ENCODE assay signal across 8 mouse cellular contexts in the genomic region with DNA sequence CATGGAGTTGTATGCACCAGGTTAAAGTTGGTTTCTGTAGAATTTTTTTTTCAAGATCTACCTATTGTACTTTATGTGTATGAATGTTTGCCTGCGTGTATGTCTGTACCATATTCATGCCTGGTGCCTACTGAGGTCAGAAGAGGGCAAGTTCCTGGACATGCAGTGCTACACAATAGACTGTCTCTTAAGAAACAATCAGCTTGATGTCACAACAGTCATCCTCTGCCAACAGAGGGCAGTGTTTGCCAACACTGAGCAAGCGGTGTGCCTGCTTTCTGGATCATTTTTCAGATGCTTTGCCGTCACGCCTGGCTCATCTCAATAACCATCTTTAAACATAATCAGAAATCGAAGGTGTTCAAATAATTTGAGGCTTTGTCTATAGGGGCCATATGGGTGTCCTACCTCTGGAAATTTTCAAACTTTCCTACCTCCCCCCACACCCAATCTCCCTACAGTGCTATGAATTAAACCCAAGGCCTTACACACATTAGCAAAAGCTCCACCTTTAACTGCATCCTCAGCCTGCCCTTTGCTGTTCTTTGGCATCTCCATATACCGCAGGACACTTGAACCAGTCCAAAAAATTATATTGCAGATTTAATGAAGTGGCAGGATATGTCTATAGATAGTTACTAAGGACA. TPM values are rescaled to one million over a fixed set of nuclear protein-coding genes. Genes with fewer than 3 reads are reported as not detected.
DNase-seq lines count a peak whose midpoint lies in the region; ATAC-seq and TF ChIP-seq lines count a peak whose summit lies in the region.

No protein-coding gene starts in this region.

- no peak for TF ChIP-seq EP300 in stomach, postnatal 0 days (optimal IDR thresholded peaks at IDR 0.05)

- no peak overlapping the region for H3K27ac ChIP-seq in kidney, embryonic 15.5 days
- H3K27ac ChIP-seq in limb, embryonic 13.5 days: no peak overlapping the region
- H3K27ac ChIP-seq in stomach, postnatal 0 days (replicated peaks): no peak overlapping the region

- no peaks in the 10 kb centered on the region for H3K4me1 ChIP-seq in kidney, embryonic 15.5 days
- H3K4me1 ChIP-seq in limb, embryonic 13.5 days: no peaks in the 10 kb centered on the region
- H3K4me1 ChIP-seq in stomach, postnatal 0 days (replicated peaks; ENCODE audit: control insufficient read depth, insufficient read depth): no peaks in the 10 kb centered on the region

- peak; percentile 90 for TF ChIP-seq CTCF in stomach, postnatal 0 days (IDR thresholded peaks at IDR 0.05; ENCODE audit: low read depth)

- no peak overlapping the region for H3K4me2 ChIP-seq in kidney, embryonic 15.5 days
- no peak overlapping the region for H3K4me2 ChIP-seq in limb, embryonic 13.5 days (replicated peaks)
- H3K4me2 ChIP-seq in stomach, postnatal 0 days (replicated peaks; ENCODE audit: low read depth): no peak overlapping the region

- WGBS in kidney, embryonic 15.5 days: 54% methylated on average over 6 of the region's 6 CpGs
- 67% methylated on average over 6 of the region's 6 CpGs for WGBS in limb, embryonic 13.5 days
- WGBS in stomach, postnatal 0 days: 52% methylated on average over 6 of the region's 6 CpGs

- DNase-seq in 416B (ENCODE audit: low read depth): peak; percentile 78
- peak; percentile 77 for DNase-seq in adrenal gland, adult 2 months
- peak; percentile 50 for DNase-seq in embryo, embryonic 11.5 days (ENCODE audit: low read depth, low spot score)
- peak; percentile 23 to 61 for DNase-seq in heart, adult 9 months (ENCODE audit: low spot score in 2 of 2)
- peak; percentile 82 for DNase-seq in stomach, postnatal 0 days (ENCODE audit: low spot score)

- peaks cover 38% of the 10 kb centered on the region for H3K36me3 ChIP-seq in kidney, embryonic 15.5 days
- peaks cover 35% of the 10 kb centered on the region for H3K36me3 ChIP-seq in limb, embryonic 13.5 days
- H3K36me3 ChIP-seq in stomach, postnatal 0 days (ENCODE audit: control insufficient read depth, insufficient read depth, low read length): 0 out of 2 replicates have a peak, but pooled peaks cover 2% of the 10 kb centered on the region

- H3K4me3 ChIP-seq in kidney, embryonic 15.5 days (replicated peaks): no peak overlapping the region
- no peak overlapping the region for H3K4me3 ChIP-seq in limb, embryonic 13.5 days
- no peak overlapping the region for H3K4me3 ChIP-seq in stomach, postnatal 0 days (ENCODE audit: low read depth, low read length)

- no peaks in the 10 kb centered on the region for H3K9me3 ChIP-seq in kidney, embryonic 15.5 days (replicated peaks)
- no peaks in the 10 kb centered on the region for H3K9me3 ChIP-seq in limb, embryonic 13.5 days
- H3K9me3 ChIP-seq in stomach, postnatal 0 days (ENCODE audit: control insufficient read depth, low read length): no peaks in the 10 kb centered on the region

- H3K9ac ChIP-seq in kidney, embryonic 15.5 days: no peak overlapping the region
- no peak overlapping the region for H3K9ac ChIP-seq in limb, embryonic 13.5 days
- H3K9ac ChIP-seq in stomach, postnatal 0 days (ENCODE audit: low read length): no peak overlapping the region

- no peaks in the 10 kb centered on the region for H3K27me3 ChIP-seq in kidney, embryonic 15.5 days
- no peaks in the 10 kb centered on the region for H3K27me3 ChIP-seq in limb, embryonic 13.5 days
- H3K27me3 ChIP-seq in stomach, postnatal 0 days (ENCODE audit: control insufficient read depth, insufficient read depth, low read length): no peaks in the 10 kb centered on the region

- peak; percentile 58 for ATAC-seq in kidney, embryonic 15.5 days (replicated peaks; ENCODE audit: low FRiP score)
- ATAC-seq in limb, embryonic 13.5 days (ENCODE audit: low FRiP score, low read depth): peak; percentile 36; the same call in 1 of the 2 replicates
- ATAC-seq in monocyte, adult 5-6 weeks (replicated peaks; ENCODE audit: insufficient number of reproducible peaks, low FRiP score, low TSS enrichment, poor library complexity, severe bottlenecking): 0 out of 2 replicates have a peak, but pooled peaks have one; percentile 43
- ATAC-seq in stomach, postnatal 0 days (ENCODE audit: low FRiP score, low TSS enrichment): 0 out of 2 replicates have a peak, but pooled peaks have one; percentile 20

RNA-seq across cellular contexts. Expression of a gene that starts 25.0 kb away (rescaled TPM):
- 10 to 100 TPM; 15.5 to 25.5 TPM for total RNA-seq in adrenal gland, adult 2 months (2021)
- 23.7 and 35.0 TPM in 2 replicates for polyA plus RNA-seq in adrenal gland, adult 2 months (2012; rRNA removed)
- 7.9 and 9.1 TPM in 2 replicates for polyA plus RNA-seq in kidney, embryonic 15.5 days (2015; fragmentation: Nextera tagmentation; extraction: Ambion mirVana)
- polyA plus RNA-seq in limb, embryonic 13.5 days (2015; fragmentation: Nextera tagmentation; extraction: Ambion mirVana): 3.7 and 4.0 TPM in 2 replicates
- not detected in 3 replicates for total RNA-seq in monocyte, adult 5-6 weeks (2017)
- polyA plus RNA-seq in stomach, postnatal 0 days (2015; fragmentation: Nextera tagmentation; extraction: Ambion mirVana): 18.4 and 23.3 TPM in 2 replicates

RNA-seq across cellular contexts. Expression of a gene that starts 27.4 kb away (rescaled TPM):
- 100 to 1,000 TPM; 111 to 139 TPM for total RNA-seq in adrenal gland, adult 2 months (2021)
- 3.2 and 4.2 TPM in 2 replicates for polyA plus RNA-seq in adrenal gland, adult 2 months (2012; rRNA removed)
- polyA plus RNA-seq in kidney, embryonic 15.5 days (2015; fragmentation: Nextera tagmentation; extraction: Ambion mirVana): 85.7 and 93.2 TPM in 2 replicates
- 94.5 and 94.6 TPM in 2 replicates for polyA plus RNA-seq in limb, embryonic 13.5 days (2015; fragmentation: Nextera tagmentation; extraction: Ambion mirVana)
- 79.3 to 93.1 TPM (median 86.9 TPM) in 3 replicates for total RNA-seq in monocyte, adult 5-6 weeks (2017)
- polyA plus RNA-seq in stomach, postnatal 0 days (2015; fragmentation: Nextera tagmentation; extraction: Ambion mirVana): 24.2 and 30.4 TPM in 2 replicates
